Mouse (Mus musculus) midbrain, embryonic 10.5 days (tissue): ENCODE results near the gene Zfp978. TPM values are rescaled to one million over a fixed set of nuclear protein-coding genes. Genes with fewer than 3 reads are reported as not detected.
"Not testable (repeated sequence)": the region's sequence is repeated elsewhere in the genome, so short reads cannot be mapped to it uniquely, and the experiment has no call there.

Experiments used
- DNase-seq: peaks from one replicate; pipeline ENCODE4 v3.0.0-alpha.2; 2017; ENCODE audit warnings: low spot score
- H3K27ac ChIP-seq: fragments of 300-500 bp; sonication (generic); replicated peaks from 2 replicates; pipeline ENCODE4 v1.5.1; 2016; ENCODE audit warnings: mild to moderate bottlenecking
- H3K27me3 ChIP-seq: fragments of 300-500 bp; sonication (generic); 2 replicates; pipeline ENCODE4 v1.6.1; 2016; ENCODE audit warnings: low read depth, mild to moderate bottlenecking; ENCODE audit not compliant: poor library complexity, severe bottlenecking
- H3K36me3 ChIP-seq: fragments of 300-500 bp; sonication (generic); 2 replicates; pipeline ENCODE4 v1.6.1; 2016; ENCODE audit warnings: mild to moderate bottlenecking, moderate library complexity
- H3K4me1 ChIP-seq: fragments of 300-500 bp; sonication (generic); 2 replicates; pipeline ENCODE4 v1.6.1; 2016
- H3K4me3 ChIP-seq: fragments of 300-500 bp; sonication (generic); 2 replicates; pipeline ENCODE4 v1.5.1; 2016; ENCODE audit warnings: mild to moderate bottlenecking, moderate library complexity
- H3K9me3 ChIP-seq: fragments of 300-500 bp; sonication (generic); replicated peaks from 2 replicates; pipeline ENCODE4 v1.6.1; 2016; ENCODE audit warnings: mild to moderate bottlenecking
- WGBS: fragments of 180-500 bp; shearing (Covaris S2); methylation state at CpG from one replicate; pipeline ENCODE4 v1.1.7; 2016; 5-methylcytosine and 5-hydroxymethylcytosine counted together
- polyA plus RNA-seq: library from polyadenylated mRNA; unstranded; fragments of >200 nt; fragmentation: Nextera tagmentation; extraction: Ambion mirVana; gene quantifications from 2 replicates; pipeline ENCODE4 v1.2.1, GENCODE M21; 2016

Gene Zfp978
- polyA plus RNA-seq, 1 experiment from 2014 or later: not detected

DNA sequence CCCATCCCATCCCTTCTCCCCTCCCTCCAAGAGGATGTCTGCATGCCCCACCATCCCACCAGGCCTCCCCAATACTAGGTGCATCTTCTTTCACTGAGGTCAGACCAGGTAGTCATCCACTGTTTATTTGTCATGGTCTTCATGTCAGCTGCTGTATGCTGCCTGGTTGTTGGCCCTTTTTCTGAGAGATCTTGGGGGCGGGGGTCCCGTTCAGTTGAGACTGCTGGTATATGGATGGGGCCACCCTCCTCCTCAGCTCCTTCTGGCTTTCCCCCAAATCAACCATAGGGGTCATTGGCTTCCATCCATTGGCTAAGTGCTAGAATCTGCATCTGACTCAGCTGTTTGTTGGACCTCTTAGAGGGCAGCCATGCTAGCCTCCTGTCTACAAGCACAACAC lies 8.5 kb downstream of the Zfp978 start:
- WGBS: no CpG with 5 or more reads among the region's 2 CpGs
- H3K9me3 ChIP-seq, H3K4me1 ChIP-seq: not testable (repeated sequence)

GRCm38 (mm10) chr4:147383199-147383598 lies 22.1 kb downstream of the Zfp978 start:
- not testable (repeated sequence) for H3K27me3 ChIP-seq, DNase-seq, H3K36me3 ChIP-seq, H3K9me3 ChIP-seq, H3K4me1 ChIP-seq, H3K27ac ChIP-seq, H3K4me3 ChIP-seq
- 84% methylated on average over 4 of the region's 4 CpGs for WGBS

More for the DNA sequence above, 8.5 kb downstream of the Zfp978 start:
- not testable (repeated sequence) for DNase-seq, H3K27me3 ChIP-seq, H3K27ac ChIP-seq, H3K36me3 ChIP-seq, H3K4me3 ChIP-seq

DNA sequence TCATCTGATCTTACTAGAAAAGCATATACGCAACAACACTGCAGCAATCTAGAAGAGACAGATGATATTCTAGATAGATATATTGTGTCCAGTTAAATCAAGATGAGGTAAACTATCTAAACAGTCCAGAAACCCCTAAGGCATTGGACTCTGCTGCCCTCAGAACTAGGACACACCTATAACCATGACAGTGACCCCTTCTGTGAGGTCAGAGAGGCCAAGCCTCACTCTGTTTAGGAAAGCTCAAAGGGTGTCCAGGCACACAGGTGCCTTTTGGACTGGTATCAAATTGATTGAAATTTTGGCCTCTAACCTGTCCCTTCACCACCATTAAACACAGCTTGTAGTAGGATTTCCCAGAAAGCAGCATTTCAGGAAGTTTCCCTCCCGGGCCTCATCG lies 36.1 kb downstream of the Zfp978 start:
- H3K9me3 ChIP-seq: peaks cover 67% of the 10 kb centered on the region
- not testable (repeated sequence) for H3K4me1 ChIP-seq, DNase-seq, H3K27me3 ChIP-seq, H3K36me3 ChIP-seq, H3K4me3 ChIP-seq, H3K27ac ChIP-seq
- 83% methylated on average over 3 of the region's 3 CpGs for WGBS

- H3K9me3 ChIP-seq: peaks cover 72% of the 10 kb centered on the region
- not testable (repeated sequence) for H3K4me3 ChIP-seq, H3K4me1 ChIP-seq, H3K27me3 ChIP-seq, H3K27ac ChIP-seq, DNase-seq, H3K36me3 ChIP-seq
- WGBS: 83% methylated on average over 6 of the region's 6 CpGs
Observed at GRCm38 (mm10) chr4:147397934-147398682, 37.0 kb downstream of the Zfp978 start.

DNA sequence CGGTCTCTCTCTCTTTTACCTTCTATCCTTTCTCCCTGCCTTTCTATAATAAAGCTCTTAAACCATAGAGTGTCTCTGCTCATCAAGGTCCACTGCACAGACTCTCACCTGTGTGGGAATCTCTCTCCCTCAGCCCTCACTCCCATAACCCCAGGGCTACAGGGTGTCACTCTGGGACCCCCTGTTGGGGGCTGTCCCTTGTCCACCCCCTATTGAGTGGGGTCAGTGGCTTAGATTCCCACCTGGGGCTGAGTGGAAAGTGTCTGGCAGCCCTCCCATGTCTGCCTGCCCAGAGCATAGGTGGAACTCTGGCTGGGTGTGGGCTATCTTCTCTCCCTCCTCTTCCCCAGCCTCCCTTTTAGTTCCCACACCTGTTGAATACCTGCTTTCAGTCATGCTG lies 37.6 kb downstream of the Zfp978 start:
- not testable (repeated sequence) for H3K27me3 ChIP-seq, DNase-seq, H3K36me3 ChIP-seq, H3K4me3 ChIP-seq, H3K4me1 ChIP-seq, H3K27ac ChIP-seq
- peaks cover 77% of the 10 kb centered on the region for H3K9me3 ChIP-seq
- WGBS: 90% methylated on average over 1 of the region's 1 CpGs

GRCm38 (mm10) chr4:147399505-147399904 lies 38.4 kb downstream of the Zfp978 start:
- H3K27ac ChIP-seq, H3K36me3 ChIP-seq, H3K27me3 ChIP-seq, H3K4me1 ChIP-seq, DNase-seq, H3K4me3 ChIP-seq: not testable (repeated sequence)
- H3K9me3 ChIP-seq: peaks cover 80% of the 10 kb centered on the region
- WGBS: 69% methylated on average over 3 of the region's 3 CpGs

DNA sequence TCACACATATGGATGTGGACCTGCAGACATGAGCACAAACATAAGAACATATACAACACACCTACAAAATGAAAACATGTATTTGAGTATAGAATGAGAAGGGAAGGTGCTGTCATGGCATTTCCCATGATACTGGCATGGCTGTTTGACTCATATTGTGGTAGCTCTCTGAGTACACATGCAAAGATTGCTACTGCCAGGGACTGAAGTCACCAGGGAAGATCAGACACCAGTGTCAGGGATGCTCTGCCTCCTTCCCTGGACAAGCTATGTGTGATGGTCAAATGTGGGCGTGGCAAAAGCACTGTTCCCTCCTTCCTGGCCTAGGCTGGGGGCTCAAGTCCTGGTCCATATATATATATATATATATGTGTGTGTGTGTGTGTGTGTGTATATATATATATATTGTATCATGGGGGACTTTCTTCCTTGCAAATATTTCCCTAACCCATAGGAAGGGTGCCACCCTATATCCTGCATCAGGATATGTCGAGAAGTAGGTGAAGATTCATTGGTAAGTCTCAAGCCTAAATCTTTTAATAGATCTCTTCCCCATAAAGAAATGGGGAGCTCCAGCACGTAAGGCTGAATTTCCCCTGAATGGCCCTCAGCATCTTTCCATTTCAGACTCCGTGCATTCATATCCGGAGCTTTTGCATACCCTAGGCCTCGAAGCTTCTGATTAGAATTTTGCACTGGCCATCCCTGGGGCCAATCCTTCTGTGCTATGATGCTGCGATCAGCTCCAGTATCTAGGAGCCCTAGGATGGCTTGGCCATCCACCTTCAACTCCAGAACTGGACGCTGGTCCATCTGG lies 39.1 kb downstream of the Zfp978 start:
- H3K27ac ChIP-seq, H3K4me3 ChIP-seq, DNase-seq, H3K36me3 ChIP-seq, H3K27me3 ChIP-seq, H3K4me1 ChIP-seq: not testable (repeated sequence)
- H3K9me3 ChIP-seq: peaks cover 77% of the 10 kb centered on the region
- WGBS: 88% methylated on average over 8 of the region's 8 CpGs

DNA sequence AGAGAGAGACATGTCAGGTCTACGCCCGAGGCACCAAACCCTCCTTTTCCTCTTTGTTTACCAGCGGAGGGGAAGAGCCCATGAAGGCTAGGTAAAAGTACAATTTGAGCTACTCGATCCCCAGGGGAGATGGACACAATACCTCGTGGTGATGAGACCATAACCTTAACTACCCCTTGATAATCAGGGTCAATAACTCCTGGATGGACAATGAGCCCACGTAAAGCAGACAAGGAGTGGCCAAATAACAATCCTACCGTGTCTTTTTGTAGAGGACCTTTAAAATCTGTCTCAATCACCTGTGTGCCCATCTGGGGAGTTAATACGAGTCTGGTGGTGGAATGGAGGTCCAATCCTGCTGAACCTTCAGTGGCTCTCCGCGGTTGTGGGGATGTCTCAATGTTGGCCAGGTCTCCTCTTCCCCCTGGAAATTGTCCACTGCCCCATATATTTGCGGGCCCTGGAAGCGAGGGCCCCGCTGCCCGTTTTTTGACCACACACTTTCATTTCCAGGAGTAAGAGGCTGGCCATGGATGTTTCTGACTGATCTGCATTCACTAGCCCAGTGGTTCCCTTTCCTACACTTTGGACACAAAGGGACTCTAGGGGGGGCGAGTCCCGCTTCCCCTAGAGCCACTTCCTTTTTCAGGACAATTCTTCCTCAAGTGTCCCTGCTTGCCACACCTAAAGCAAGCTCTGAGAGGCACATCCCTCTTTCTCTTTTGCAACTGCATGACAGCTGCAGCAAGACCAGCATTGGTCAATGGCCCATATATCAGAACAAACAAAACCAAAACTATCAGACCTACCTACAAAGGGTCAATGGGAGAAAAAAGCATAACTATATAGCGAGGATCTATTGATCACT lies 40.0 kb downstream of the Zfp978 start:
- WGBS: 86% methylated on average over 17 of the region's 17 CpGs
- H3K9me3 ChIP-seq: peaks cover 77% of the 10 kb centered on the region
- not testable (repeated sequence) for H3K27ac ChIP-seq, H3K4me3 ChIP-seq, H3K4me1 ChIP-seq, H3K36me3 ChIP-seq, DNase-seq, H3K27me3 ChIP-seq

DNA sequence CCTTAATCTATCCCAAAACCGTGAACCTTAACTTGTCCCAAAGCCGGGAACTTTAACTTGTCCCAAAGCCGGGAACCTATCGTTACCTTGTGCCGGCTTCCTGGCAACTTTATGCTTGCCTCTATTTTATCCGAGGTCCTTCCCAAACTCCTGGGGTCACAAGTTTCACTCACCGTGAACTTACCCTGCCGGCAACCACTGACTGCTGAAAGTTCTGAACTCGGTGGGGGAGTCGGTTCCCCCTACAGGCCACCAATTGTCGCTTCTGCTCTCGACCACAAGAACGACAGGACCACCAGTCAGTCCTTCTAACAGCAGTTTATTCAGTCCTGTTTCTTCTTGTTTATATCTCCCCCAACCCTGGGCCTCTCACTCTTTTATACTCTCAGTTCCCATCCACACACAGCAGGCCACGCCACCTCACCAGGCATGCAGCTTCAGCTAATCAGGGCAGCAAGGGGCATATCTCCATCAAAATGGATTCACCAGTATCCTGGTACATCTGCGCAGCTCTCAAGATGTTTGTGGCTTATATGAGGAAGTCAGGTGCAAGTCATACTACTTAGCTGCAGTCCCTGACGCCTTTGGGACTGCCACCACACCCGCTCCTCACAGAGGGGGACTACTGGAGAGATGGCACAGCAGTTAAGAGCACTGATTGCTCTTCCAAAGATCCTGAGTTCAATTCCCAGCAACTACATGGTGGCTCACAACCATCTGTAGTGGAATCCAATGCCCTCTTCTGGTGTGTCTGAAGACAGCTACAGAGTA lies 40.8 kb downstream of the Zfp978 start:
- not testable (repeated sequence) for H3K27ac ChIP-seq, H3K4me1 ChIP-seq, H3K27me3 ChIP-seq, H3K4me3 ChIP-seq, DNase-seq, H3K36me3 ChIP-seq
- H3K9me3 ChIP-seq: peaks cover 72% of the 10 kb centered on the region
- 84% methylated on average over 17 of the region's 17 CpGs for WGBS

DNA sequence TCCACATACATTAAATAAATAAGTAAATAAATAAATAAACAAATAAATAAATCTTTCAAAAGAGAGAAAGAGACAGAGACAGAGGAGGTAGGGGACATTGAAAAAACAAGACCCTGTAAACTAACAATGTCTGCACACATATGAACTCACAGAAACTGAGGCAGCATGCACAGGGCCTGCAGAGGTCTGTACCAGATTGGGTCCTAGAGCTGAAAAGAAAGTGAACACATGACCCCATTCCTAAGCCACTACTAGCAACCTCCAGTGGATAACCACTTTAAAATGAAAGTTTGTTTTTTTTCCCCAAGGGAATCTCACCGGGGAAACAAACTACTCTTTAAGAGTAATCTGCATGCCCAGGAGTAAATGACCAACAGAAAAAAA lies 41.4 kb downstream of the Zfp978 start:
- 20% methylated on average over 1 of the region's 1 CpGs for WGBS
- not testable (repeated sequence) for H3K4me1 ChIP-seq, H3K27me3 ChIP-seq, H3K36me3 ChIP-seq, DNase-seq, H3K4me3 ChIP-seq, H3K27ac ChIP-seq
- H3K9me3 ChIP-seq: peaks cover 69% of the 10 kb centered on the region

DNA sequence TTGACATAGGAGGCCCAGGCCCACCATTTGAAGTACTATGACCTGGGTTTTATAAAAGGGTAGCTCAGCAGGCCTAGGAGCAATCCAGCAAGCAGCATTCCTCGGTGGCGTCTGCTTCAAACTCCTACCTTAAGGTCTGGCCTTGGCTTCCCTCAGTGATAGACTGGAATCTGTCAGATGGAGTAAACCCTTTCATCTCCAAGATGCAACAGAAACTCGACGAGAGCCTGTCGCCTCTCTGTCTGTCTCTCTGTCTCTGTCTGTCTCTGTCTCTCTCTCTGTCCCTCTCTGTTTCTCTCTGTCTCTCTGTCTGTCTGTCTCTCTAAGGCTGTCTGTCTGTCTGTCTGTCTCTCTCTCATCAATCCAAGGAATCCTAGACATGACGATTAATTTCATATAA lies 42.4 kb downstream of the Zfp978 start:
- not testable (repeated sequence) for H3K36me3 ChIP-seq, DNase-seq, H3K27me3 ChIP-seq, H3K4me1 ChIP-seq, H3K4me3 ChIP-seq, H3K27ac ChIP-seq
- peaks cover 70% of the 10 kb centered on the region for H3K9me3 ChIP-seq
- 93% methylated on average over 6 of the region's 6 CpGs for WGBS
